Mouse (Mus musculus): ENCODE results near the gene Mybl2. TPM values are rescaled to one million over a fixed set of nuclear protein-coding genes. Genes with fewer than 3 reads are reported as not detected.

The Mybl2 gene
- 5.3 and 6.7 TPM in 2 replicates for polyA plus RNA-seq (2015; fragmentation: Nextera tagmentation; extraction: Ambion mirVana)

GRCm38 (mm10) chr2:163054335-163054840 lies at the start of gene Mybl2:
Mybl2 (plus strand) TSS chr2:163054687.
- ATAC-seq (ENCODE audit: low FRiP score, low read depth) = peak; percentile 100
- WGBS = under 1% methylated on average over 48 of the region's 48 CpGs

GRCm38 (mm10) chr2:163007299-163007698 lies 47.2 kb upstream of the Mybl2 start:
- no peak overlapping the region for H3K27ac ChIP-seq (replicated peaks)
- H3K36me3 ChIP-seq = no peaks in the 10 kb centered on the region
- WGBS = 81% methylated on average over 4 of the region's 4 CpGs
- peaks cover 4% of the 10 kb centered on the region; the same call in 1 of the 2 replicates for H3K27me3 ChIP-seq
- H3K4me1 ChIP-seq (replicated peaks) = no peaks in the 10 kb centered on the region
- ATAC-seq (ENCODE audit: low FRiP score, low read depth) = no peak
- H3K9me3 ChIP-seq = no peaks in the 10 kb centered on the region
- H3K4me3 ChIP-seq = no peak overlapping the region
- no peak overlapping the region for H3K9ac ChIP-seq
- H3K4me2 ChIP-seq = no peak overlapping the region

More at GRCm38 (mm10) chr2:163054335-163054840, at the start of gene Mybl2:
- no peak within 1 kb of the TSS for H3K27ac ChIP-seq (replicated peaks)
- peak within 1 kb of the TSS; percentile 55 for H3K4me3 ChIP-seq
- 0 out of 2 replicates have a peak, but pooled peaks cover 5% of the 10 kb centered on the region for H3K27me3 ChIP-seq
- H3K4me1 ChIP-seq (replicated peaks) = peaks cover 13% of the 10 kb centered on the region
- H3K9ac ChIP-seq = peak within 1 kb of the TSS; percentile 10
- H3K9me3 ChIP-seq = no peaks in the 10 kb centered on the region
- peak within 1 kb of the TSS; percentile 98 for H3K4me2 ChIP-seq
- H3K36me3 ChIP-seq = no peaks in the 10 kb centered on the region

GRCm38 (mm10) chr2:163016916-163017743 lies 37.4 kb upstream of the Mybl2 start, which contains the start of gene Ift52:
Ift52 (plus strand) TSS chr2:163017354.
- Histone ChIP-seq H3K4me3 (peak within 1 kb of the TSS; percentile 88), H3K4me1 (replicated peaks) (peaks cover 12% of the 10 kb centered on the region), H3K9me3 (no peaks in the 10 kb centered on the region), H3K27me3 (no peaks in the 10 kb centered on the region), H3K9ac (peak within 1 kb of the TSS; percentile 73), H3K4me2 (peak within 1 kb of the TSS; percentile 69), H3K36me3 (no peaks in the 10 kb centered on the region), H3K27ac (replicated peaks) (peak within 1 kb of the TSS; percentile 88)
- peak; percentile 96 for ATAC-seq (ENCODE audit: low FRiP score, low read depth)
- under 1% methylated on average over 57 of the region's 57 CpGs for WGBS

GRCm38 (mm10) chr2:163031289-163031688 lies 23.2 kb upstream of the Mybl2 start:
- Histone ChIP-seq H3K9me3 (no peaks in the 10 kb centered on the region), H3K27ac (replicated peaks) (no peak overlapping the region), H3K9ac (no peak overlapping the region), H3K4me2 (no peak overlapping the region), H3K4me3 (no peak overlapping the region), H3K27me3 (no peaks in the 10 kb centered on the region), H3K4me1 (replicated peaks) (no peaks in the 10 kb centered on the region), H3K36me3 (peaks cover 89% of the 10 kb centered on the region)
- ATAC-seq (ENCODE audit: low FRiP score, low read depth) = no peak
- WGBS = 94% methylated on average over 5 of the region's 5 CpGs

GRCm38 (mm10) chr2:163031757-163032156 lies 22.7 kb upstream of the Mybl2 start:
- Histone ChIP-seq H3K4me2 (no peak overlapping the region), H3K9me3 (no peaks in the 10 kb centered on the region), H3K4me1 (replicated peaks) (no peaks in the 10 kb centered on the region), H3K9ac (no peak overlapping the region), H3K36me3 (peaks cover 89% of the 10 kb centered on the region), H3K4me3 (no peak overlapping the region), H3K27ac (replicated peaks) (no peak overlapping the region), H3K27me3 (no peaks in the 10 kb centered on the region)
- no peak for ATAC-seq (ENCODE audit: low FRiP score, low read depth)
- 80% methylated on average over 2 of the region's 2 CpGs for WGBS

GRCm38 (mm10) chr2:163032622-163033021 lies 21.9 kb upstream of the Mybl2 start:
- no peak for ATAC-seq (ENCODE audit: low FRiP score, low read depth)
- 62% methylated on average over 4 of the region's 4 CpGs for WGBS
- peaks cover 90% of the 10 kb centered on the region for H3K36me3 ChIP-seq

GRCm38 (mm10) chr2:163039940-163040339 lies 14.5 kb upstream of the Mybl2 start:
- Histone ChIP-seq H3K9ac (no peak overlapping the region), H3K4me2 (no peak overlapping the region), H3K9me3 (no peaks in the 10 kb centered on the region), H3K27ac (replicated peaks) (no peak overlapping the region), H3K27me3 (no peaks in the 10 kb centered on the region), H3K4me1 (replicated peaks) (no peaks in the 10 kb centered on the region), H3K4me3 (no peak overlapping the region), H3K36me3 (peaks cover 72% of the 10 kb centered on the region)
- 89% methylated on average over 7 of the region's 7 CpGs for WGBS
- no peak for ATAC-seq (ENCODE audit: low FRiP score, low read depth)

More at GRCm38 (mm10) chr2:163032622-163033021, 21.9 kb upstream of the Mybl2 start:
- H3K4me1 ChIP-seq (replicated peaks) = no peaks in the 10 kb centered on the region
- no peak overlapping the region for H3K9ac ChIP-seq
- no peak overlapping the region for H3K4me3 ChIP-seq
- no peak overlapping the region for H3K4me2 ChIP-seq
- no peak overlapping the region for H3K27ac ChIP-seq (replicated peaks)
- H3K9me3 ChIP-seq = no peaks in the 10 kb centered on the region
- no peaks in the 10 kb centered on the region for H3K27me3 ChIP-seq

GRCm38 (mm10) chr2:163048125-163048524 lies 6.4 kb upstream of the Mybl2 start:
- H3K9ac ChIP-seq = 0 out of 2 replicates have a peak overlapping the region, but pooled peaks have one; percentile 23
- WGBS = 4% methylated on average over 10 of the region's 10 CpGs
- ATAC-seq (ENCODE audit: low FRiP score, low read depth) = peak; percentile 80; the same call in 1 of the 2 replicates

GRCm38 (mm10) chr2:163049116-163049515 lies 5.4 kb upstream of the Mybl2 start:
- Histone ChIP-seq H3K4me1 (replicated peaks) (peaks cover 5% of the 10 kb centered on the region), H3K36me3 (peaks cover 29% of the 10 kb centered on the region), H3K4me2 (no peak overlapping the region), H3K27ac (replicated peaks) (no peak overlapping the region), H3K9me3 (no peaks in the 10 kb centered on the region), H3K27me3 (no peaks in the 10 kb centered on the region), H3K9ac (no peak overlapping the region), H3K4me3 (no peak overlapping the region)
- no peak for ATAC-seq (ENCODE audit: low FRiP score, low read depth)
- 99% methylated on average over 2 of the region's 2 CpGs for WGBS

More at GRCm38 (mm10) chr2:163048125-163048524, 6.4 kb upstream of the Mybl2 start:
- Histone ChIP-seq H3K4me2 (peak overlapping the region; percentile 58), H3K4me3 (peak overlapping the region; percentile 31), H3K27ac (replicated peaks) (no peak overlapping the region), H3K4me1 (replicated peaks) (no peaks in the 10 kb centered on the region), H3K27me3 (no peaks in the 10 kb centered on the region), H3K36me3 (peaks cover 35% of the 10 kb centered on the region), H3K9me3 (no peaks in the 10 kb centered on the region)

- WGBS = 68% methylated on average over 1 of the region's 1 CpGs
- Histone ChIP-seq H3K4me2 (no peak overlapping the region), H3K27me3 (0 out of 2 replicates have a peak, but pooled peaks cover 5% of the 10 kb centered on the region), H3K27ac (replicated peaks) (no peak overlapping the region), H3K36me3 (peaks cover 8% of the 10 kb centered on the region), H3K9ac (no peak overlapping the region), H3K4me1 (replicated peaks) (peaks cover 13% of the 10 kb centered on the region), H3K9me3 (no peaks in the 10 kb centered on the region), H3K4me3 (no peak overlapping the region)
- ATAC-seq (ENCODE audit: low FRiP score, low read depth) = no peak
Measured at GRCm38 (mm10) chr2:163051691-163052090, 2.8 kb upstream of the Mybl2 start.

GRCm38 (mm10) chr2:163052101-163052500 lies 2.4 kb upstream of the Mybl2 start:
- peaks cover 4% of the 10 kb centered on the region for H3K36me3 ChIP-seq
- H3K4me1 ChIP-seq (replicated peaks) = peaks cover 13% of the 10 kb centered on the region
- H3K4me2 ChIP-seq = no peak overlapping the region
- no peak for ATAC-seq (ENCODE audit: low FRiP score, low read depth)
- H3K9ac ChIP-seq = no peak overlapping the region
- H3K27me3 ChIP-seq = 0 out of 2 replicates have a peak, but pooled peaks cover 5% of the 10 kb centered on the region
- no peak overlapping the region for H3K4me3 ChIP-seq
- H3K27ac ChIP-seq (replicated peaks) = no peak overlapping the region
- 51% methylated on average over 4 of the region's 4 CpGs for WGBS
- H3K9me3 ChIP-seq = no peaks in the 10 kb centered on the region

GRCm38 (mm10) chr2:163052826-163053225 lies 1.7 kb upstream of the Mybl2 start:
- Histone ChIP-seq H3K27me3 (0 out of 2 replicates have a peak, but pooled peaks cover 5% of the 10 kb centered on the region), H3K4me2 (no peak overlapping the region), H3K27ac (replicated peaks) (no peak overlapping the region), H3K4me1 (replicated peaks) (peaks cover 13% of the 10 kb centered on the region), H3K36me3 (no peaks in the 10 kb centered on the region), H3K9me3 (no peaks in the 10 kb centered on the region), H3K4me3 (no peak overlapping the region), H3K9ac (no peak overlapping the region)
- WGBS = 65% methylated on average over 4 of the region's 4 CpGs
- no peak for ATAC-seq (ENCODE audit: low FRiP score, low read depth)

Measured in hindbrain, embryonic 15.5 days (tissue).